Mouse (Mus musculus): ENCODE data around the gene Ttf2. TPM values are rescaled to one million over a fixed set of nuclear protein-coding genes. Genes with fewer than 3 reads are reported as not detected.

The Ttf2 gene
- total RNA-seq (2022): 1 to 10 TPM; 1.2 to 1.9 (median 1.7) TPM

- peak; percentile 83 to 85 for DNase-seq (ENCODE audit: low spot score in 2 of 2)
Measured at GRCm38 (mm10) chr3:100969176-100969917, at the start of gene Ttf2. TSS of gene Ttf2 (minus strand) at chr3:100969663.

GRCm38 (mm10) chr3:101018494-101018893 is 49.0 kb upstream of the Ttf2 start:
- DNase-seq (ENCODE audit: low spot score in 2 of 2): no peak

GRCm38 (mm10) chr3:101016050-101016449 is 46.6 kb upstream of the Ttf2 start:
- DNase-seq (ENCODE audit: low spot score in 2 of 2): no peak

- DNase-seq (ENCODE audit: low spot score in 2 of 2): no peak
Measured at GRCm38 (mm10) chr3:101015254-101015653, 45.8 kb upstream of the Ttf2 start.

GRCm38 (mm10) chr3:101013536-101013935 is 44.1 kb upstream of the Ttf2 start:
- no peak for DNase-seq (ENCODE audit: low spot score in 2 of 2)

- no peak for DNase-seq (ENCODE audit: low spot score in 2 of 2)
Measured at GRCm38 (mm10) chr3:101013005-101013404, 43.5 kb upstream of the Ttf2 start.

GRCm38 (mm10) chr3:101012597-101012996 is 43.1 kb upstream of the Ttf2 start:
- no peak for DNase-seq (ENCODE audit: low spot score in 2 of 2)

- peak in 1 of 2 experiments; percentile 27 for DNase-seq (ENCODE audit: low spot score in 2 of 2)
Measured at GRCm38 (mm10) chr3:101012131-101012571, 42.7 kb upstream of the Ttf2 start.

GRCm38 (mm10) chr3:101011203-101011600 is 41.7 kb upstream of the Ttf2 start:
- no peak for DNase-seq (ENCODE audit: low spot score in 2 of 2)

- no peak for DNase-seq (ENCODE audit: low spot score in 2 of 2)
Measured at GRCm38 (mm10) chr3:101010589-101011202, 41.2 kb upstream of the Ttf2 start.

GRCm38 (mm10) chr3:101007112-101007782 is 37.8 kb upstream of the Ttf2 start:
- DNase-seq (ENCODE audit: low spot score in 2 of 2): no peak

GRCm38 (mm10) chr3:101005392-101005791 is 35.9 kb upstream of the Ttf2 start:
- no peak for DNase-seq (ENCODE audit: low spot score in 2 of 2)

GRCm38 (mm10) chr3:101003575-101004356 is 34.3 kb upstream of the Ttf2 start:
- DNase-seq (ENCODE audit: low spot score in 2 of 2): no peak

GRCm38 (mm10) chr3:100999732-101000131 is 30.3 kb upstream of the Ttf2 start:
- no peak for DNase-seq (ENCODE audit: low spot score in 2 of 2)

GRCm38 (mm10) chr3:100998904-100999340 is 29.5 kb upstream of the Ttf2 start:
- DNase-seq (ENCODE audit: low spot score in 2 of 2): peak; percentile 28 to 69

- peak in 1 of 2 experiments; percentile 16 for DNase-seq (ENCODE audit: low spot score in 2 of 2)
Measured at GRCm38 (mm10) chr3:100997785-100998570, 28.5 kb upstream of the Ttf2 start.

GRCm38 (mm10) chr3:100994252-100994651 is 24.8 kb upstream of the Ttf2 start:
- DNase-seq (ENCODE audit: low spot score in 2 of 2): no peak

GRCm38 (mm10) chr3:100993718-100994117 is 24.3 kb upstream of the Ttf2 start:
- DNase-seq (ENCODE audit: low spot score in 2 of 2): no peak

- DNase-seq (ENCODE audit: low spot score in 2 of 2): no peak
Measured at GRCm38 (mm10) chr3:100993158-100993557, 23.7 kb upstream of the Ttf2 start.

GRCm38 (mm10) chr3:100990231-100990630 is 20.8 kb upstream of the Ttf2 start:
- DNase-seq (ENCODE audit: low spot score in 2 of 2): no peak

GRCm38 (mm10) chr3:100989417-100989816 is 20.0 kb upstream of the Ttf2 start:
- no peak for DNase-seq (ENCODE audit: low spot score in 2 of 2)
